Mouse (Mus musculus) cortical plate, adult 2 months (tissue): ENCODE results near the gene Necab2.

Experiments
- CTCF ChIP-seq: fragments of 200-500 bp; IDR thresholded peaks from 2 replicates; pipeline ENCODE4 v1.5.1; 2011; ENCODE audit warnings: mild to moderate bottlenecking, control low read depth, low read length; ENCODE audit not compliant: insufficient read depth; ENCODE audit errors: extremely low read depth
- POLR2A ChIP-seq: fragments of 200-500 bp; IDR thresholded peaks from 2 replicates; pipeline ENCODE4 v1.6.1; 2011; ENCODE audit warnings: mild to moderate bottlenecking, low read length, control low read depth; ENCODE audit not compliant: insufficient read depth; ENCODE audit errors: extremely low read depth

DNA sequence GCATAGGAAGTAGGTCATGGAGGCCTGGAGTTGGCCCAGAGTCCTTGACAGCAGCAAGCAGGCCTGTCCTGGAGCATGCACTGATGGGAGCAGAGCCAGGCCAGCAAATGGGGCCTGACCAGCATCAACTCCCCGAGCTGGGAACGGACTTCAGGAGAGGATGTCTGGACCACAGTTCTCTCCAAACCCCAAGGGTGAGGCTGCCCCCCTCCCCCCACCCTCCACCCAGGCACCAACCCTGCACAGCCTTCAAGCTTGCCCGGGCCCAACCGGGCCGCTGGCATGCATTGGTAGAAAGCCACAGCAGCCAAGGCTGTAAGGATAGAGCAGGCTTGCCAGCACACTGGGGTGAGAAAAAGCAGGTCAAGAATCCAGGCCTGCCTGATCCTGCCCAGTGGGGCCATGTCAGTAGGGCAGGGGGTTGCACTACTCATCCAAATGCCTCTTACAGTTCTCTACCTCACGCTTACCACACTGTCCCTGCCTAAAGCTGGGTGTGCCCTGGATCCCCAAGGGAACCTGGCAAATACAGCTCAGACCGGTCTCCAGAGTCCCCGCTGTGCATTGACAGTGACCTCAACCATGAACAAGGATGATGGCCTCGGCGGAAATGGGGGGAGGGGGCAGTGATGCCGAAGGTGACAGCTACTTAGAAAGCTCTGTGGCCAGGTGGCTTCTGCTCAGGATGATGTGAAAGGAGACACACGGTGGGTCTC lies 18.7 kb upstream of the Necab2 start:
- TF ChIP-seq POLR2A (no peak), CTCF (no peak)
